Mouse (Mus musculus) cerebellum, adult 8-10 months (tissue): Measurements from ENCODE around the gene Nle1.
"Not testable (repeated sequence)": the region's sequence is repeated elsewhere in the genome, so short reads cannot be mapped to it uniquely, and the experiment has no call there.

ENCODE experiments used
- DNase-seq: peaks from one replicate; pipeline ENCODE4 v3.0.0; 2022

Gene Nle1

GRCm38 (mm10) chr11:82907651-82908607 is at the start of gene Nle1:
TSS of gene Nle1 (minus strand) at chr11:82908411.
- DNase-seq: peak; percentile 94

DNA sequence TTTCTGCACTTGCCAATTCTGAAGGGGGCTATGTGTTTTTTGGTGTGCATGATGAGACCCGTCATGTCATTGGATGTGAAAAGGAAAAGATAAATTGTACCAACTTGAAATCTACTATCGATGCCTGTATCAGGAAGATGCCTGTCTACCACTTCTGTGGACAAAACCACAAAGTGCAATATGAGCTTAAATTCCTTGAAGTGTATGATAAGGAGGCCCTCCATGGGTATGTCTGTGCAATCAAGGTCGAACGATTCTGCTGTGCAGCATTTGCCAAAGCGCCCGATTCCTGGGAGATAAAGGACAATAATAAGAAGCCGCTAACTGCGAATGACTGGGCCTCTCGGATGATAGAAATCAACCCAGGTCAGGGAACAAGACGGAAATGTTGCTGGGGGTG is 48.7 kb upstream of the Nle1 start:
- DNase-seq: no peak

GRCm38 (mm10) chr11:82954631-82955030 is 46.4 kb upstream of the Nle1 start:
- DNase-seq: no peak

DNA sequence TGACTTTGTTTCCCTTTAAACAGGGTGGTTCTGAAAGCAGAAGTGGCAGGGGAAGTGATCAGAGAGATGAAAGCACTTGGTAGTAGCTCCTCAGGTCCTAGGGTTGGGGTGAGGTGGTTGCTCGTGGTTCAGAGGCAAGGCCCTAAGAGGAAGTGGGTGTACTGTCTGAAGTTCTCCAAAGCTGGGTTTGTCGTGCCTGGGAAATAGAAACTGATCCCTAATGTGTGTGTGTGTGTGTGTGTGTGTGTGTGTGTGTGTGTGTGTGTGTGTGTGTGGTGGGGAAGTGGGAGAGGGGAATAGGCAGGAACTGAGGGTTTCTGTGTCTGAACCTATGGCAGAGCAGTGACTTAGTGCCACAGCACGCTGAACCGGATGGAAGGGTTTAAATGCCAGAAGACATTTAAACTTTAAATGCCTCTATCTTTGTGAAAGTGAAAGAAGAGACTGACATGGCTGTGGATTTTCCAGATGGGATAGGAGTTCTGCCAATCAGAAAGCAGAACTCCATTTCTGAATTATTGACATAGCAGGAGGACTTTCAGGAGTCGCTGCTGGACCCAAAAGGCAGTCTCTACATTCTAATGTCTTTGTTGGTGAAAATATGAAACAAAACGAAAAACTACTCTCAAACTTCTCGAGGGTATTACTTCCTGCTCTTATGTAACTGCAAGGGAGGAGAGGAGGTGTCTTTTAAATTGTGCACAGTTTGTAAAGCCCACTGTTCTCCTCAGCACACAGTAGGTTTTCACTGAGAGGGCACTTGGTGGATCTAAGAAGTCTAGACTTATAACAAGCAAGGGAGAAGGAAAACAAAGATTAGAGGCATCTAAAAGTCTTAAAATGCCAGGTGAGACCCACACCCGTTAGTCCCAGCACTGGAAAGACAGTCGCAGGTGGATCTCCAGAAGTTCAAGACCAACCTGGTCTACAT is 44.7 kb upstream of the Nle1 start:
- no peak for DNase-seq

- DNase-seq: no peak
Measured at GRCm38 (mm10) chr11:82951865-82952611, 43.8 kb upstream of the Nle1 start.

DNA sequence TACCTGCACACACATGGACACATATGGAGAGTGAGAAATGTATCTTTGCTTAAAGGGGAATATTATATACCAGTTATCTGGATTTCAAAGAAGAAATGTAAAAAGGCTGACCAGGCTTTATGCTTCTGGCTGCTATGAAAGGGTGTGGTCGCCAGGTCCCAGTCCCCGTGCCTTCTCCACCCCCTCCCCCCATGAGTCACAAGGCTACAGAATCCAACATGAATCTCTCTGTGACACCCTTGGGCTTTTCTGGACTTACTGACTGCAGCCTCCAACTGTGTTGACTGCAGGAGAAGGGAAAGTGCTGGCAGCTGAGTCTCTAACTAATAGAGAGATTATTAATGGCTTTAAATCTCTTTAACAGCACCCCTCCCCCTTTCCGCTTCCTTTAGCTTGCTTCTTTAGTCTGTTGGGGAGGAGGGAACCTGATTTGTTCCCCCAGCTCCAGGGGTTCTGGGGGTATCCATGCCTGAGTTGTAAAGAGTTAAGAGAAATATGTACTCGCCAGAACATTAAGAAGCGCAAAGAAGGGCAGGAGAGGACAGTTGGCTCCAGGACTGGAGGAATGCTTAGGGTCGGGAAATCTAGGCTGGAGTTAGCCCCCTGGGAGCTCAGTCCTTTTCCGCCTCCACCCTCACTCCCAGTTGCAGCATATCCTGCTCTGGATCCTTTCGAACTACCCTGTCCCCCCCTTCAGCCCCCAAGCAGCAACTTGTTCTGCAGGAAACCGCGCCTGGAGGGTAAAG is 42.7 kb upstream of the Nle1 start, which contains the start of gene Slfn5:
TSS of gene Slfn5 (plus strand) at position 614 of the 746 bp plus-strand sequence.
- no peak for DNase-seq

GRCm38 (mm10) chr11:82949036-82949435 is 40.8 kb upstream of the Nle1 start:
- DNase-seq: no peak

DNA sequence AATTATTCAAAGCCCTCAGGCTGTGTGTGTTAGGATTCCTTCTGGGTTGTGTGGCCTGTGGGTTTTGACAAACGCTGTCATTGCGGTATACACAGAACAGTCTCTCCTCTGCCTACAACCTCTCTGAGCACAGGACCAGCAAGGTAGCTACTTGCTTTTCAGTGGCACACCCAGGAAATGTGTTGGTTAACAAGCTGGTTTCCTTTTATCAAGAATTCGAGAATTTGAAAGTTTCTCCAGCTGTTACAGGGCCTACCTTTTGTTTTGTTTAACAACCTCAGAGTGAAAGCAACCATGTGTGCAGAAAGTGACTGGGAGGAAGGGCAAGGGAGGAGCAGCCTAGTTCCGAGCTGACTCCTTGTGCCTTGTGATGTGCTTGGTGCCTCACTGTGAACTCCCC is 39.2 kb upstream of the Nle1 start:
- DNase-seq: no peak

GRCm38 (mm10) chr11:82945636-82946035 is 37.4 kb upstream of the Nle1 start:
- no peak for DNase-seq

DNA sequence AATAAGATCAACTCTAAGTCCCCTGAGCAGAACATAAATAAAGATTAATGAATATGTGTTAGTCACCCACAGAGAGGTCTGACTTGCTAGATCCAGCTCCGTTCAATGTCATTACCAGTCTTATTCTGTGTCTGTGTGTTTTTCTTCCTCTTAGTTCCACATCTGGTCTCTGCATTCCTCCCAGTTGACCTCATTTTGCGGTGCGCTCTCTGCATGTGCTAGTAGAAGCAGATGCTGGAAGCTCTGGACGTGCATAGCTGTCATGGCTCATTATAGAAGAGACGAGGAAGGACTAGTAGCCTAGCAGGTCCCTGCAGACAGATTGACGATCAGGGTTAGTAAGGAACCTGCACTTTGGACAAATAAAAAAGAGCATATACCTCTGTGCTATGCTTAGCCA is 35.1 kb upstream of the Nle1 start:
- no peak for DNase-seq

DNA sequence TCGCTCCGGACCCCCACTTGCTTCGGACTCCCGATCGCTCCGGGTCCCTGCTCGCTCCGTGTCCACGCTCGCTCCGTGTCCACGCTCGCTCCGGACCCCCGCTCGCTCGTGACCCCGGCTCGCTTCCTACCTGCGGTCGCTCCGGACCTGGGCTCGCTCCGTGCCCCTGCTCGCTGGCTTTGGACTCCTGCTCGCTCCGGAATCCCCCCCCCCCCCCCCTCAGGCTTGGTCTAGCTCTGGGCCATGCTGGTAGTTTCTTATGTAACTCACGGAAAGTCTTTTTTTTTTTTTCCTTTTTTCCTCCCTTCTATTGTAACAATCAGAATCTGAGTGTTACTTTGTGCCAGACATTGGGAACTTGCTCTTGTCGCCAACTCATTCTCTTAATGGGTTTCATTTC is 25.0 kb upstream of the Nle1 start:
- DNase-seq: no peak

DNA sequence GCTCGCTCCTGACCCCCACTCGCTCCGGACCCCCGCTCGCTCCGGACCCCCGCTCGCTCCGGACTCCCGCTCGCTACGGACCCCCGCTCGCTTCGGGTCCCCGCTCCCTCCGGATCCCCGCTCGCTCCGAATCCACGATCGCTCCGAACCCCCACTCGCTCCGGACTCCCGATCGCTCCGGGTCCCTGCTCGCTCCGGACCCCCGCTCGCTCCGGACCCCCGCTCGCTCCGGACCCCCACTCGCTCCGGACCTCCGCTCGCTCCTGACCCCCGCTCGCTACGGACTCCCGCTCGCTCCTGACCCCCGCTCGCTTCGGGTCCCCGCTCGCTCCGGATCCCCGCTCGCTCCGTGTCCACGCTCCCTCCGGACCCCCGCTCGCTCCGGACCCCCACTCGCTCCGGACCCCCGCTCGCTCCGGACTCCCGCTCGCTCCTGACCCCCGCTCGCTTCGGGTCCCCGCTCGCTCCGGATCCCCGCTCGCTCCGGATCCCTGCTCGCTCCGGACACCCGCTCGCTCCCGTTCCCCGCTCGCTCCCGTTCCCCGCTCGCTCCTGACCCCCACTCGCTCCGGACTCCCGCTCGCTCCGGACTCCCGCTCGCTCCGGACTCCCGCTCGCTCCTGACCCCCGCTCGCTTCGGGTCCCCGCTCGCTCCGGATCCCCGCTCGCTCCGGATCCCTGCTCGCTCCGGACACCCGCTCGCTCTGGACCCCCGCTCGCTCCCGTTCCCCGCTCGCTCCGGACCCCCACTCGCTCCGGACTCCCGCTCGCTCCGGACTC is 23.6 kb upstream of the Nle1 start:
- not testable (repeated sequence) for DNase-seq

GRCm38 (mm10) chr11:82931161-82931560 is 22.9 kb upstream of the Nle1 start:
- not testable (repeated sequence) for DNase-seq

DNA sequence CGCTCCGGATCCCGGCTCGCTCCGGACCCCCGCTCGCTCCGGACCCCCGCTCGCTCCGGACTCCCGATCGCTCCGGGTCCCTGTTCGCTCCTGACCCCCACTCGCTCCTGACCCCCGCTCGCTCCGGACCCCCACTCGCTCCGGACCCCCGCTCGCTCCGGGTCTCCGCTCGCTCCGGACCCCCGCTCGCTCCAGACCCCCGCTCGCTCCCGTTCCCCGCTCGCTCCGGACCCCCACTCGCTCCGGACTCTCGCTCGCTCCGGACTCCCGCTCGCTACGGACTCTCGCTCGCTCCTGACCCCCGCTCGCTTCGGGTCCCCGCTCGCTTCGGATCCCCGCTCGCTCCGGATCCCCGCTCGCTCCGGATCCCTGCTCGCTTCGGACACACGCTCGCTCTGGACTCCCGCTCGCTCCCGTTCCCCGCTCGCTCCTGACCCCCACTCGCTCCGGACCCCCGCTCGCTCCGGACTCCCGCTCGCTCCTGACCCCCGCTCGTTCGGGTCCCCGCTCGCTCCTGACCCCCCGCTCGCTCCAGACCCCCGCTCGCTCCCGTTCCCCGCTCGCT is 22.3 kb upstream of the Nle1 start:
- not testable (repeated sequence) for DNase-seq

DNA sequence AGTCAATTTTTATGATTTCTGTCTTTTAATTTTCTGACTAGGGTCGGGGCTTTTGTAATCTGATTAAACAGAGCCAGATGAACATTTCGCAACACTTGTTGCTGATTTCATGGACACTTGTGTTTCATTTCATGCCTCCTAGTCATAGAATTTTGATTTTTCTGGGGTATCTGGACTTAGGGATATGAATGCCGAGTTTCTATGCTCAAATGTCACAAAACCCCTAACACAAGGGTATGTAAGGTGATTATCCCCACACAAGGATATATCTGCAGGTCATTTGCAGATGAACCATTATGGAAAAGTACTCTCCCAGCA is 21.4 kb upstream of the Nle1 start:
- DNase-seq: no peak

DNA sequence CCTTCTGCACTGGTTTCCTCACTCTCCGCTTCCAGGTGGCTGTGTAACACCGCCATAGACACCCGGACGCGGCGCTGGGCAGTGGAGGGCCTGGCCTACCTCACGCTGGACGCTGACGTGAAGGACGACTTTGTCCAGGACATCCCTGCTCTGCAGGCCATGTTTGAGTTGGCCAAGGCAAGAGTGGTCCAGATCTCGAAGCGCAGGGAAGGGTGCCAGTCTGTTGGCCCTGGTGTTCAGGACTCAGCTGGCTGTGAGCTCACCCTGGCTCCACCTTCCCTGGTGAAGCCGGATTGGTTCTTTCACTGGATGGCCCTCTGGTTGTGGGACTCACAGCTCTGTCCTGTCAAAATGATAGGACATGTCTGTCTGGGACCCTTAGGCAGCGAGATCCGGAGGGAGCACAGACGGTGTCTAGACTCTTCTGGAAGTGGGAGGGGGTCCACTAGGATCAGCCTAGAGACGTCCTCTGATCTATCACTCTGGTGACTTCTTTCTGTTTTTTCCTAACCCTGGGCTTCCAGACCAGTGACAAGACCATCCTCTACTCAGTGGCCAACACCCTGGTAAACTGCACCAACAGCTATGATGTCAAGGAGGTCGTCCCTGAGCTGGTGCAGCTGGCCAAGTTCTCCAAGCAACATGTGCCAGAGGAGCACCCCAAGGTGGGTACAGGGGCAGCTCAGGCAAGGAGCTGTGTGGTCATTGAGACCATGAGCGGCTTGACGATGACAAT is 20.9 kb upstream of the Nle1 start:
- no peak for DNase-seq

- DNase-seq: not testable (repeated sequence)
Measured at GRCm38 (mm10) chr11:82923910-82924309, 15.7 kb upstream of the Nle1 start.

GRCm38 (mm10) chr11:82921691-82922090 is 13.5 kb upstream of the Nle1 start:
- DNase-seq: no peak

GRCm38 (mm10) chr11:82920768-82921167 is 12.6 kb upstream of the Nle1 start:
- no peak for DNase-seq

GRCm38 (mm10) chr11:82914711-82915352 is 6.6 kb upstream of the Nle1 start:
- DNase-seq: peak; percentile 73
